Mouse (Mus musculus) lung, postnatal 0 days (tissue): Measurements from ENCODE around the gene Naa35.
"Not testable (repeated sequence)": the region's sequence is repeated elsewhere in the genome, so short reads cannot be mapped to it uniquely, and the experiment has no call there.

ENCODE experiments used
- CTCF ChIP-seq: IDR thresholded peaks from 2 replicates; pipeline ENCODE4 v1.5.1; 2016; ENCODE audit warnings: antibody characterized with exemption, mild to moderate bottlenecking
- EP300 ChIP-seq: IDR thresholded peaks from 2 replicates; pipeline ENCODE4 v1.6.1; 2016; ENCODE audit warnings: antibody characterized with exemption, mild to moderate bottlenecking, control low read depth

GRCm38 (mm10) chr13:59592058-59592457, 7.0 kb downstream of the Naa35 start:
- not testable (repeated sequence) for TF ChIP-seq CTCF, EP300
